Mouse (Mus musculus) v-Abl transformed pro-B cells (cell line): ENCODE data around the gene Gm20388.

Source experiments
- in situ Hi-C, 2 experiments: fragments of 400-800 bp; cut with MboI; formaldehyde crosslinking; loops; one replicate each; pipeline ENCODE4 v1.15.1; 2025; ENCODE audit not compliant: unreplicated experiment in 2 of 2

Gm20388 gene

GRCm38 (mm10) chr8:120036111-120036510, 125.5 kb downstream of the Gm20388 start:
- in situ Hi-C loops = no loop called here

GRCm38 (mm10) chr8:120036578-120036977, 125.9 kb downstream of the Gm20388 start:
- in situ Hi-C loops = no loop called here

DNA sequence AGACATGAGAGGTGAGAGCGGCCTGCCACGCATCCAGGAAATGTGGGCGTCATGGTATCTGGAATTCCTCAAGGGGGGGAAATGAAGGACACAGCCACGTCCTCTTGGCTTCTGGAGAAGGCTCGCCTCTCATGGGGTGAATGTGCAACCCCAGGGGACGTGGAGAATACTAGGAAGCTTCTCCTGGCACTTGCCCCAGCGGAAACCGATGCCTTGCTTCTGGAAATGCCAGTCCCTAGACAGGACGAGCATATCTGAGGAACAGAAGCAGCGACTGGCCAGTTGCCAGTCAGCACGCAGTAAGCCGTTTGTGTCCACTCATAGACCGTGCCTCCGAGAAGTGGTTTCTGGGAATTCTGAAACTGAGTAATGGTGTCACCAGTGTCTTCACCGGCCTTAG, 126.6 kb downstream of the Gm20388 start:
- in situ Hi-C loops = no loop called here

GRCm38 (mm10) chr8:120037611-120038010, 127.0 kb downstream of the Gm20388 start:
- in situ Hi-C loops = no loop called here

GRCm38 (mm10) chr8:120038741-120039140, 128.1 kb downstream of the Gm20388 start:
- in situ Hi-C loops = no loop called here

GRCm38 (mm10) chr8:120039313-120039919, 128.8 kb downstream of the Gm20388 start:
- in situ Hi-C loops = no loop called here

GRCm38 (mm10) chr8:120040861-120041260, 130.2 kb downstream of the Gm20388 start:
- in situ Hi-C loops = no loop called here

GRCm38 (mm10) chr8:120042542-120043312, 132.1 kb downstream of the Gm20388 start:
- in situ Hi-C loops = no loop called here

DNA sequence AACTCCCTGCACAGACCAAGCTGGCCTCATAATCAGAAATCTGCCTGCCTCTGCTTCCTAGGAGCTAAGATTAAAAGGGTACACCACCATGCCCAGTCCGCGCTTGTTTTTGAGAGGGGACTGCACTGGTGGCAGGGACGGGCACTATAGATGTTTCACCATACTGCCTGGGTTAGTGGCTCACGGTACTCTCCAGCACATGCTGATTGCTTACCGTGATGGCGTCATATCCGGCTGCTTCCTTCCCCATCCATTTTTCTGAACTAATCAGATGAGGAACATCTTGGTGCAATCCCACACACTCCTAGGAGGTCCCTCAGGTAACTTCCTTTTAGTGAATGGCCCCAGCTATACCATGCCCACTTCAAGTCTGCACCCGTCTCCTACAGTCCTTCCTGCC, 134.3 kb downstream of the Gm20388 start:
- in situ Hi-C loops = no loop called here

GRCm38 (mm10) chr8:120045471-120045870, 134.8 kb downstream of the Gm20388 start:
- in situ Hi-C loops = no loop called here

DNA sequence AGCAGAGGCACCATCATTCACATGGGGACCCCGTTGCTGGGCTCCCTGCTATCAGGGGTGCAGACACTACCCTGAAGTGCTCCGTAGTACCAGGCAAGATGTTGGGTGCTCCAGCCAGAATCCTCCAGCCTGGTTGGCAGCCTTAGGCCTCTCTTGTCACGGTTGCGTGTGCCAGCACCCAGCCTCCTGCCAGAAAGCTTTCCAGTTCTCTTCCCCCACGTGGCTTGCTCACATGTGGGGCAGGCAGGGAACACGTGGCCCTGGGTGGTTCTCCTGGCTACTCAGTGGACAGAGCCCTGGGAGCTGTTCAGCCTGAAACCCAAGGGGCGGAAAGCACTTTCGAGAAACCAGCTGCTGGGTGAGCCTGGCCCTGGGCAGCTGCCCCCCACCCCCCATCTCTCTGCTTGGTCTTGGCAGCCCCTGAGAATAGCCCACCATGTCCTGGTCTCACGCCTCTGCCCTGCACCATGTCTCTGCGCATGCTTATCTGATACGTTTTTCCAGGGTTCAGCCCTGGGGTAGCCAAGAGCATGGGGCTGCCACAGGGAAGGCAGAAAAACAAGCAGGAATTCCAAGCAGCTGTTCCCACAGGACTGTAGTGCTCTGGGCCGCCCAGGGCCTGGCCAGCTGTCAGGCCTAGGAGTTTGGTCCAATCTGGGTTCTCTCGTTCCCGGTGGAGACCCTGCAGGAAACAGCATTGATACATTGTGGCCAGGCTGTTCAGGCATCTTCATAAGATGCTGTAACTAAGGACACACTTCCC, 135.8 kb downstream of the Gm20388 start:
- in situ Hi-C loops = no loop called here

GRCm38 (mm10) chr8:120049949-120050348, 139.3 kb downstream of the Gm20388 start:
- in situ Hi-C loops = loop anchor here in 1 of 2 experiments (10.0 kb wide), 1 partner anchor 255 kb away; no protein-coding TSS in a partner anchor

DNA sequence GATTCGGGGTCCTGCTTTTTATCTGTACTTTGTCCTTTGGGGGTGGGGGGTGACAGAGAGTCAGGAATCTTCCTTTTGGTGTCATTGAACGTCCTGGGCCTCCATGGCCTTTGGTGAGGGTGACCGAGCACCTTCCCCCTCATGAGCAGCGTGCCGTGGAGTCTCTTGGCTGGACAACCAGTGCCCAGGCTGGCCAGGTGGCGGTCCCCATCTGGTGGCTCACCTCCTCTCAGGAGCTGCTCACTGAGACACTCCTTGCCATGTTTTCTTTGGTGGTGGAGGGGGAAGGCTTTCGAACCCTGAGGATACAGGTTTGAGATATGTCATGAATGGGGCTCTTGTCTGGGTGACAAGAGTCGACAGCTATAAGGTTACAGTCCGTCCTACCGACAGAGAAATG, 139.7 kb downstream of the Gm20388 start:
- in situ Hi-C loops = loop anchor here in 1 of 2 experiments (10.0 kb wide), 1 partner anchor 256 kb away; no protein-coding TSS in a partner anchor

DNA sequence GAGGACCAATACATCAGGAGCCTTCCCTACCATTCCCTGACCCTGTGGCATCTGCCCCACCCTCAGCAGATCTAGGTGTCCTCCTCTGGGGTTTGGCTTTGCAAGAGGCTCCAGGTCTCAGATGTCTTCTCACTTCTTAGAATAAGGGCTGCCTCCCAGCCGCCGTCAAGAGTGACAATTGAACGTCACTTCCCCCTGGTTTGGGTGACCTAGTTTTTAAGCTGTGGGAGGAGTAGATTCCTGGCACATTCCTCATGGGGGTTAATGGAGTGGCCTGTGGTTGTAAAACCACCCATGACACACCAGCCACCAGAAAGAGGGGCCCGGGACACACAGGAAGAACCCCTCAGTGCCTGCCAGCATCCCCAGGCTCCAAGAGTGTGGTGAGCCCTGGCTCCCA, 140.4 kb downstream of the Gm20388 start:
- in situ Hi-C loops = loop anchor here in 1 of 2 experiments (10.0 kb wide), 1 partner anchor 256 kb away; no protein-coding TSS in a partner anchor

DNA sequence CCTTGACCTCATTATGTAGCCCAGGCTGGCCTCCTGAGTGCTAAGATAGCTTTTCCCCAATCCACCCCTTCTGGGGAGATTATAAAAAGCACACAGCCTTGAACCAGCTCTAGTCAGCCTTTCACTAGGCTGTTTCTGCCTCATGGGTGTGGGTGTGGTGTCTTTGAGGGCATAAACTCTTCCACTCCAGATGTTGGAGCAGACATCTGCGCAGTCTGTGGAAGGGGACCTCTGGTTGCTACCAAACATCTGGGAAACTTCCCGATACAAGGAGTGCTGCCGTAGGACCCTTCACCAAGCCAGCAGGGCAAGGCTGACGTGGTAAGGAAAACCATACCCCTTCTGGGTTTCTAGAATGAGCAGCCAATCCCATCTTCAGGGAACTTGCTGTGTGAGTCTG, 141.3 kb downstream of the Gm20388 start:
- in situ Hi-C loops = loop anchor here in 1 of 2 experiments (10.0 kb wide), 1 partner anchor 257 kb away; no protein-coding TSS in a partner anchor

GRCm38 (mm10) chr8:120052318-120052717, 141.7 kb downstream of the Gm20388 start:
- in situ Hi-C loops = loop anchor here in 1 of 2 experiments (10.0 kb wide), 1 partner anchor 258 kb away; no protein-coding TSS in a partner anchor

- in situ Hi-C loops = loop anchor here in 1 of 2 experiments (10.0 kb wide), 1 partner anchor 260 kb away; no protein-coding TSS in a partner anchor
Observed at GRCm38 (mm10) chr8:120054833-120055232, 144.2 kb downstream of the Gm20388 start.

GRCm38 (mm10) chr8:120057078-120057477, 146.4 kb downstream of the Gm20388 start:
- in situ Hi-C loops = loop anchor here in 1 of 2 experiments (10.0 kb wide), 1 partner anchor 262 kb away; no protein-coding TSS in a partner anchor

- in situ Hi-C loops = loop anchor here in 1 of 2 experiments (10.0 kb wide), 2 partner anchors 288 to 378 kb away; partner anchors contain the start of gene Tldc1
Observed at GRCm38 (mm10) chr8:120062742-120063141, 152.1 kb downstream of the Gm20388 start.

DNA sequence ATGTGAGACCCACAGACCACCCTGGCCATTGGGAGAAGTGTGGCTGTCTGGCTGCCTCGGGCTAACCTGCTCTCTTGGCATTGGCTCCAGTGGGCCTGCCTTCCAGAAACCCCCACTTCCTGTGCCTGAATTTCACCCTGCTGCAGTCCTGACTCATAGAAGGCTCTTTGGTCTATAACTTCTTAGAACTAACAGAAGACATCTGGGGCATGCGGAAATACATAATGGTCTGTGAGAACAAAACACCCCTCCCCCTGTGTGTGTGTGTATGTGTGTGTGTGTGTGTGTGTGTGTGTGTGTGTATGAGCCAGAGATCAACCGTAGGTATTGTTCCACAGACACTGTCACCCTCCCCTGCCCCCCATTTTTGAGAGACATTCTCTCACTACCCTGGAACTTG, 152.7 kb downstream of the Gm20388 start:
- in situ Hi-C loops = loop anchor here in 1 of 2 experiments (10.0 kb wide), 2 partner anchors 289 to 379 kb away; partner anchors contain the start of gene Tldc1
